Mouse (Mus musculus) mouse embryonic stem cell (cell line): Measurements from ENCODE around the gene Gbp2.

ENCODE experiments used
- in situ Hi-C, 2 experiments: fragments of 300-500 bp; cut with MboI; formaldehyde crosslinking; loops; 1 replicate in 1 of 2; 3 replicates in 1 of 2; pipeline ENCODE4 v1.14.3; 2019 to 2020; ENCODE audit warnings: low sequenced_read_pairs in 2 of 2, low pct_unique_long_range_greater_than_20kb in 1 of 2, mixed read lengths in 1 of 2; ENCODE audit not compliant: unreplicated experiment in 1 of 2

Gbp2 gene

GRCm38 (mm10) chr3:142620111-142620955 lies at the start of gene Gbp2:
TSS of gene Gbp2 (plus strand) at chr3:142620602.
- in situ Hi-C loops = no loop called here

DNA sequence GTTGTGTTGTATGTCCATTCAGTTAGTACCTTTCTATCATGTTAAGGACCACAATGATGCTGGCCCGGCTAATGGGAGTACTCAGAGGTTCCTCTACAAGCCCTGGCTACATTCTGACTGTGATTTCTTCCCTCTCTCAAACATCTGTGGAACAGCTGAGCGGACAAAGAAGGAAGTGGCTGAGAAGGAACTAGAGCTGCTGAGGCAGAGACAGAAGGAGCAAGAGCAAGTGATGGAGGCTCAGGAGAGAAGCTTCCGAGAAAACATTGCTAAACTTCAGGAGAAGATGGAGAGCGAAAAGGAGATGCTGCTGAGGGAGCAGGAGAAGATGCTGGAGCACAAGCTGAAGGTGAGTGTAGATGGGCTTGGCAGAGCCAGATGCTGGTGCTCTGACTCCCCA lies 49.7 kb upstream of the Gbp2 start:
- in situ Hi-C loops = no loop called here

DNA sequence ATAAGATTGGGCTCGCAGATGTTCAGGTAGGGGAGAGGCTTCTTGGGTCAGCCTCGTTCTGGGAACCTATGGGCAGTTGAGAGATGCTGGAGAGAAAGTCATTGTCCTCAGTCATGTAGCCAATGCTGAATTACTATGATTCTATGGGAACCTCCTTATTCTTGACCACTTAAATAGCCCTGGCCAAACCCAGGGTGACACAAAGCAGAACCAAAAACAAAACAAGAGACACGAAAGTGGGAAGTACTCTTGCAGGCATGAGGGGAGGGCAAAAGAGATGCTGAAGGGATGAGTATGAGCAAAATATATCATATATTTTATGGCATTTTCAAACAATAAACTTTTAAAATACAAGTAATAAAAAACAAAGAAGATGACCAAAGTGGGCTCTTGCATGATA lies 43.3 kb upstream of the Gbp2 start:
- in situ Hi-C loops = no loop called here

DNA sequence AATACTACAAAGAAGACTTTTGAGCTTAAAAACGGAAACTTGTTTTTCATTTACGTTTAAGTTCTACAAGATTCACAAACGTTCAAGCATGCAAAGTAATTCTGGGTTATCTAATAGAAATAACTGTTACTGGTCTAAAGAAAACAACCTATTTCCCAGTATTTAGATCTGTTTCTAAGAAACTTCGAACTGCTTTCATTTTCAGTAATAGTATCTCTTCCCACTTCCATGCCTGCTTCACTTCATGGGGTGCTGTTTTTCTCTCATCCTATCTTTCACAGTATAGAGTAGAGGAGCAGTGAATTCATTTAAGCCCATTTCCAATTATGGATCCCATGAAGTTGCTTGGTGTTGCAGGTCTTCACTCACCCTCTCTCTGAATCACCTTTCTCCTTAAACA lies 42.1 kb upstream of the Gbp2 start:
- in situ Hi-C loops = no loop called here

- in situ Hi-C loops = no loop called here
Measured at GRCm38 (mm10) chr3:142583067-142583466, 37.3 kb upstream of the Gbp2 start.

DNA sequence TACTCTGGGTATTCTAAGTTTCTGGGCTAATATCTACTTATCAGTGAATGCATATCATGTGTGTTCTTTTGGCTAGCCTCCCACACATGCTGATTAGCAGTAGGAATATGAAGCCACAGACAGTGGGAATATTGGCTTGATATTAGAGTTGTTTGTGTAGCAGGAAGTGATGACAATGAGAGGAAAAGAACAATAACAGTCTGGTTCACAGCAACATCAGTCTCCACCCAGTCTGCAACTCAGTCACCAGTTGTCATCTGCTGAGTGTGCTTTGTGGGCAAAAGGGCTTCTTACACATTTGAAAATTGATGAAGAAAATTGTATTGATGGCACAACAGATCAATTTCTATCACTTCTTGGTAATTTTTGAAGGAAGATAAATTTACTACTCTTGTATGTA lies 33.0 kb upstream of the Gbp2 start:
- in situ Hi-C loops = no loop called here

DNA sequence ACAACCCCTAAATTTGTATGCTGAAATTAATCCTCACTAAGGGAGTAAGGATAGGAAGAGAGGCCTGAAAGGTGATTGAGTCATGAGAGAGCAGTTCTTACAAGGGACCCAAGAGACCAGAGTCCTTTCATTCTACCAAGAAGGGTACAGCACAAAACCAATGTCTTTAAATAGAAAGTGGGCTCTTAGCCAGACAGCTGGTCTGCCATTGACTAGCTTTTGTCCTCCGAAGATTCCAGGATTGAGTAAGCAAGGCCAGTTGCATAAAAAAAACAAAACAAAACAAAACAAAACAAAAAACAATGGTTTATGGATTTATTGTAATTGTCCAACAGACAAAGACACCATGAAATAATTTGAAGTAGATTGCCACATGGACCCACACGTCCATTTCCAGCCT lies 31.5 kb upstream of the Gbp2 start:
- in situ Hi-C loops = no loop called here

DNA sequence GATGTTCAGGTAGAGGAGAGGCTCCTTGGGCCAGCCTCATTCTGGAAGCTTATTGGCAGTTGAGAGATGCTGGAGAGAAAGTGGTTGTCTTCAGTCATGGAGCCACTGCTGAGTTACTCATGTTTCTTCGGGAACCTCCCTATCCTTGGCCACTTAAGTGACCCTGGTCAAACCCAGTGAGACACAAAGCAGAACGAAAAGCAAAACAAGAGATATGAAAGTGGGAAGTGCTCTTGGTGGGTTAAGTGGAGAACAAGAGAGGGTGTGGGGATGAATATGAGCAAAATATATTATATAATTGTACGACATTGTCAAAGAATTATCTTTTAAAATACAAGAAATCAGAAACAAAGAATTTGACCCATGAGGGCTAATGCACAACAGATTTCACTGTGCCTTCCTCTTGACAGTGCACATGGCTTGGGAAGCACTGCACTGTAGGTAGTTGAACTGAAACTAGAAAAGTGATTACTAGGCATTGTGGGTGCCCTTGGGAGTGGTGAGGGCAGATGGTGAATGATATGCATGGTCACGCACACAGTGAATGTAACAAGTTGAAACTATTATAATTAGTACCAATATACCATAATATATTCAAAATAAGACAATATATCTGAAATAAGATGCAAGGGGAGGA lies 29.9 kb upstream of the Gbp2 start:
- in situ Hi-C loops = no loop called here

DNA sequence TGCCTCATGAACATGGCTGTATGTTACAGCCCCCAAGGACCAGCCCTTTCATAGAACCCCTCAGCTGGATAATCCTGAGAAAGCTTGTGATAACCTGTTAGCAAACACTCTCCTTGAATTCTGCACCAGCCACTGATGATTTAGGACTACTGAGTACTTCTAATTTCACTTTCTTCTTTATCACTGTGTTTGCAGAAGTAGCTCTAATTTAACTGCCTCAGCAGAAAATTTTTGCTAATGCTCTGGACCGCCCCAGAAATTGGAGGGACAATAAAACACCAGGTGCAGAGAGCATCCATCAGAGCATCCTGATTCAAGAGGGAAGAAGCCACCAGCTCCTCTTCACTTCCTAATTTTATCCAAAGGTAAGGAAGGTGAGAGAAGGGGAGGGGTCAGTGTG lies 25.9 kb upstream of the Gbp2 start, which contains the start of gene Gbp2b:
Gene Gbp2b (plus strand): TSS at position 301 of the 400 bp plus-strand sequence.
- in situ Hi-C loops = no loop called here

- in situ Hi-C loops = no loop called here
Measured at GRCm38 (mm10) chr3:142597923-142598322, 22.5 kb upstream of the Gbp2 start.

DNA sequence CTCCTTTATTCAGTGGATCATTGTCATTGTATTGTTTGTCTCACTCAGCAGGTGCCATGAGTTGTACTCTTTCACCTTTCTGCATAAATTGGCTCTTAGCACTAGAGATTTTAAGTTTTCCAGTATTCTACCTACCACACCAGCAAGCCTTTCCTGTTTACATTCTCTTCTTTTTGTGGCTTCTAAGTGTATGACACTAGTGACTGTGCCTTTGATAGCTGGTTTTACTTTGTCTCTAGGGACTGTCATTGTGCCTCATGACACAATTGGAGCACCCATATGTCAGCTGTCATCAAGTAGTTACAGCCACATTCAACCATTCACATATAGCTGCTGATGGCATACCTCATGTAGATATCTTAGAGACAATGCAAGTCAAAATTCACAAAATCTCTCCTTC lies 18.7 kb upstream of the Gbp2 start:
- in situ Hi-C loops = no loop called here

DNA sequence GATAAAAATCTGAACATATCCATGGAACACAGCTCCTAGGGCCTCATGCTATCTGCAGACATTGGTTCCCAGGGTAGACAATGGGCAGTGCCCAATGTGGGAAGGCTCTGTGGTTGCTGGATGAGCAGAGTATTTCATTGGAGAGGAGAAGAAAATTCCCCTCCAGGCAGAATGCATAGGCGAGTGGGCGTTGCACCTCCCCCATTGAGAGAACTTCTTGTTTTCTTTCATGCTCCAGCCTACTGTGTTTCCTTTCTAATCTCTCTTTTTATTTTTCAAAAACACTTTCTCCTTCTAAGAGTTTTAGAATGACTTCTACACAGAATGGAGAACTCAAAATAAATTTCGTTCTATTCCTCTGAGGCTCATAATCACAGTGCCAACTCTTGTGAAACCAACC lies 1.7 kb upstream of the Gbp2 start:
- in situ Hi-C loops = no loop called here

GRCm38 (mm10) chr3:142619606-142620005 lies 796 bp upstream of the Gbp2 start:
- in situ Hi-C loops = no loop called here

- in situ Hi-C loops = no loop called here
Measured at GRCm38 (mm10) chr3:142620956-142621562, 657 bp downstream of the Gbp2 start.

- in situ Hi-C loops = no loop called here
Measured at GRCm38 (mm10) chr3:142630385-142630784, 10.0 kb downstream of the Gbp2 start.

GRCm38 (mm10) chr3:142640201-142640600 lies 19.8 kb downstream of the Gbp2 start:
- in situ Hi-C loops = loop anchor here (5.0 to 10.0 kb wide), 2 partner anchors 65 to 67 kb away; partner anchors contain the start of gene Kyat3 (in 1 of the 2)

DNA sequence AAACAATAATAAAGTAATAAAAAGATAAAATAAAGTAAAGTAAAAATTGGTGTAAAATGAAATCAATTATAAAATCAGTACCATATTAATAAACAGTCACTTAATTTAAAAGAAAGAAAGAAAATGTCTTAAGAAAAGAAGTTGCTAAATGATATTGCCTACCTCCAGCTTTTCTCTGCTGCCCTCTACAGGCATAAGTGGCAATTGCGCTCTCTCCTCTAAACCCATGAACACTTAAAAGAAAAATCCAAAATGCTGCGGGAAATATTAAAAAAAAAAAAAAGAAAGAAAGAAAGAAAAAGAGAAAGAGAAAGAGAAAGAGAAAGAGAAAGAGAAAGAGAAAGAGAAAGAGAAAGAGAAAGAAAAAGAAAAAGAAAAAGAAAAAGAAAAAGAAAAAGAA lies 25.5 kb downstream of the Gbp2 start:
- in situ Hi-C loops = loop anchor here in 1 of 2 experiments (10.0 kb wide), 1 partner anchor 59 kb away; the partner anchor contains the start of gene Kyat3

DNA sequence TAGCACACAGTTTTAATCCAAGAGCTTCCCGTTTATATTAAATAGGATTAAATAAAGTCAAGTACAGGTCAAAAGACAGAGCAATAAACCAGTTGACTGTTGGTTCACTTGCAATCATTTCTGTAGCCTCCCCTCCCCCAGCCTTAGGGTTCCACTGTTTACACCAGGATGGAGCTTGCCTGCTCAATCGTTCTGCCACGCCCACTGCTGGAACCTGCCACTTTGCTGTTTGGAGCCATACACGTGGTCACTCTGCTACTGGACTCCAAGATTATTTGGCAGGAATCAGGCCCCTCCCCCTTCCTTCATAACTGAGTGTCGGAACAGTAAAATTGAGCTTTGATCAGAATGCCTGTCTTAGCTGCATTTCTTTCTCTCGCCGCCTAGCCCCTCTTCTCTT lies 27.4 kb downstream of the Gbp2 start:
- in situ Hi-C loops = loop anchor here in 1 of 2 experiments (10.0 kb wide), 1 partner anchor 57 kb away; the partner anchor contains the start of gene Kyat3

- in situ Hi-C loops = no loop called here
Measured at GRCm38 (mm10) chr3:142650205-142650604, 29.8 kb downstream of the Gbp2 start.
